Mouse (Mus musculus) ES-Bruce4 (cell line): ENCODE data around the gene Sacm1l. TPM values are rescaled to one million over a fixed set of nuclear protein-coding genes. Genes with fewer than 3 reads are reported as not detected.

Source experiments
- H3K27ac ChIP-seq: 2 replicates; pipeline ENCODE4 v1.5.1; 2012; ENCODE audit warnings: low read length, inconsistent platforms; ENCODE audit not compliant: insufficient read depth
- H3K27me3 ChIP-seq: 2 replicates; pipeline ENCODE4 v1.6.1; 2012; ENCODE audit warnings: mild to moderate bottlenecking, low read length, inconsistent platforms; ENCODE audit not compliant: control insufficient read depth, poor library complexity, insufficient read depth, severe bottlenecking
- H3K36me3 ChIP-seq: 2 replicates; pipeline ENCODE4 v1.6.1; 2012; ENCODE audit warnings: inconsistent platforms, mild to moderate bottlenecking, low read length, moderate library complexity; ENCODE audit not compliant: control insufficient read depth, poor library complexity, insufficient read depth, severe bottlenecking
- H3K4me1 ChIP-seq: one replicate; pipeline ENCODE4 v1.8.1; 2011; ENCODE audit warnings: low read length; ENCODE audit not compliant: control insufficient read depth, insufficient read depth
- H3K4me3 ChIP-seq: 2 replicates; pipeline ENCODE4 v1.5.1; 2011; ENCODE audit warnings: low read depth, mild to moderate bottlenecking, low read length
- H3K9ac ChIP-seq: 2 replicates; pipeline ENCODE4 v1.6.1; 2012; ENCODE audit warnings: low read depth, mild to moderate bottlenecking, inconsistent platforms; ENCODE audit not compliant: poor library complexity, severe bottlenecking
- H3K9me3 ChIP-seq: replicated peaks from 2 replicates; pipeline ENCODE4 v1.6.1; 2012; ENCODE audit warnings: mild to moderate bottlenecking, low read length, inconsistent platforms; ENCODE audit not compliant: control insufficient read depth, poor library complexity, insufficient read depth, severe bottlenecking
- CTCF ChIP-seq: IDR thresholded peaks from one replicate; pipeline ENCODE4 v1.8.1; 2011; ENCODE audit warnings: low read depth, low read length
- EP300 ChIP-seq: IDR thresholded peaks from 2 replicates; pipeline ENCODE4 v1.6.1; 2011; ENCODE audit warnings: low read depth, low read length; ENCODE audit not compliant: insufficient read depth
- POLR2A ChIP-seq: IDR thresholded peaks from one replicate; pipeline ENCODE4 v1.8.1; 2011; ENCODE audit warnings: low read length; ENCODE audit not compliant: insufficient read depth
- polyA plus RNA-seq: library from polyadenylated mRNA; stranded (reverse); fragments of >200 nt; gene quantifications from 2 replicates; pipeline ENCODE4 v1.2.4, GENCODE M21; 2011; ENCODE audit warnings: low read depth; ENCODE audit not compliant: missing spikeins, insufficient read depth, insufficient read length

Sacm1l gene
- polyA plus RNA-seq, 1 experiment: 49.9 TPM

DNA sequence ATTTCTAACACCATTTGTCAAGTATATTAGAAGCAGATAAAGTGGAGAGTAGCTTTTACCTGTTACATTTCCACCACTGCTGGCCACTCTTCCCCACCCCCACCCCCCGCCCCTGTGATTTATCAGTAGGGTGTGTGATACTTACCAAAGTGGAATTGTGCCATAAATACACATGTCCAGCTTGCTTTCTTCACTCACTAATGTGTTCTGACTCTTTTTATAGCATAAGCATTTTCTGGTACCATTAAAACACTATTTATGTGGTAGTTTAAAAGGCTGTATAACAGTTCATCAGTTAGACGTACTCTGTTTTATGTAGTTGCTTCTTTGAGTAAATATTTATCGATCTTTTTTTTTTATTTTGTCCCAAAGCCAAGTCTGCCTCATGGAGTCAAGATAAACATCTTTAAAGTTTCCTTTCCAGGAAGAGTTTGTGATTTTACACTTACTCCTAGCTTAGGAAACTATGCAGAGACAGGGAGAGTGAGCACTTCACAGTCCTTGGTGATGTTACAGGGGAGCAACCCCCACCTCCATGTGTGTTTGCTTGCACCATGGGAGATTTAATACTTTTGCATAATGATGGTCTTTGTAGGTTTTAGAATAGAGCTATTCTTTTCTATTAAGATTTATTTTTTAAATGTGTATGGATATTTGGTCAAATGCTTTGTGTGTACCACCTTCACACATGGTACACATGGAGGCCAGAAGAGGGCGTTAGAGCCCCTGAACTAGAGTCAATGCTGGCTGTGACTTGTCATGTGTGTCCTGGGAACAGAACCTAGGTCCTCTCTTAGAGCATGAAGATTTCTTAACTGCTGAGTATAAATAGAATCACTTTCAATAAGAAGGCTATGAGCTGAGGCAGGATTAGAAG, 23.1 kb upstream of the Sacm1l start:
- Histone ChIP-seq H3K36me3 (peaks cover 9% of the 10 kb centered on the region), H3K9me3 (no peaks in the 10 kb centered on the region), H3K27ac (no peak overlapping the region), H3K27me3 (no peaks in the 10 kb centered on the region), H3K4me1 (no peaks in the 10 kb centered on the region), H3K4me3 (no peak overlapping the region), H3K9ac (no peak overlapping the region)
- TF ChIP-seq CTCF (peak; percentile 24), EP300 (no peak)

- no peak for TF ChIP-seq CTCF
- TF ChIP-seq POLR2A: no peak
- no peak for TF ChIP-seq EP300
- Histone ChIP-seq H3K27ac (no peak overlapping the region), H3K4me1 (no peaks in the 10 kb centered on the region), H3K4me3 (no peak overlapping the region), H3K27me3 (no peaks in the 10 kb centered on the region), H3K36me3 (peaks cover 9% of the 10 kb centered on the region), H3K9ac (no peak overlapping the region), H3K9me3 (no peaks in the 10 kb centered on the region)
Observed at GRCm38 (mm10) chr9:123507380-123507779, 22.2 kb upstream of the Sacm1l start.

GRCm38 (mm10) chr9:123508986-123509385, 20.6 kb upstream of the Sacm1l start:
- Histone ChIP-seq H3K9me3 (no peaks in the 10 kb centered on the region), H3K9ac (no peak overlapping the region), H3K27ac (no peak overlapping the region), H3K36me3 (peaks cover 7% of the 10 kb centered on the region), H3K27me3 (no peaks in the 10 kb centered on the region), H3K4me1 (no peaks in the 10 kb centered on the region), H3K4me3 (no peak overlapping the region)
- TF ChIP-seq POLR2A (no peak), CTCF (no peak), EP300 (no peak)

- Histone ChIP-seq H3K4me3 (no peak overlapping the region), H3K9ac (no peak overlapping the region), H3K27me3 (no peaks in the 10 kb centered on the region), H3K36me3 (peaks cover 7% of the 10 kb centered on the region), H3K9me3 (no peaks in the 10 kb centered on the region), H3K4me1 (no peaks in the 10 kb centered on the region), H3K27ac (no peak overlapping the region)
- TF ChIP-seq POLR2A (no peak), EP300 (no peak), CTCF (no peak)
Observed at GRCm38 (mm10) chr9:123509638-123510604, 19.6 kb upstream of the Sacm1l start.

DNA sequence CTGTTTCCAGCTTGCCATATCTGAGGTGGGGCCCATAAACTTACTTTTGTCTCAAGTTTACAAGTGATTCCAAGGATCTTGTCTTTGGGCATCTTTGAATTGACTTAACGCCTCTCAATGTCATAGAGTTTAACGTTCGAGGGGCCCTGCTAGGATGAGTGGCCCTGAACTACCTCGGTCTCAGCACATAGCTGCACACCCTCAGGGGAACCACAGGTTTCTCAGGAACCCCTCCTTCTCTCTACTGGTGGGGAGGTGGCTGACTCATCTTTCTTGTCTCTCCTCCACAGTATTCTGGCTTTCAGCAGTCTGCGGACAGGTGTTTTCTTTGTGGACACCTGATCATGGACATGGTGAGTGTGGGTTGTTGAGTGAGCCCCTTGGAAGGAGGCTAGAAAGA, 18.6 kb upstream of the Sacm1l start:
- no peak overlapping the region for H3K4me3 ChIP-seq
- TF ChIP-seq POLR2A (no peak), CTCF (no peak), EP300 (no peak)
- no peak overlapping the region for H3K27ac ChIP-seq
- no peaks in the 10 kb centered on the region for H3K27me3 ChIP-seq
- no peaks in the 10 kb centered on the region for H3K4me1 ChIP-seq
- peaks cover 7% of the 10 kb centered on the region for H3K36me3 ChIP-seq
- no peak overlapping the region for H3K9ac ChIP-seq
- H3K9me3 ChIP-seq: no peaks in the 10 kb centered on the region

- TF ChIP-seq POLR2A (no peak), CTCF (no peak), EP300 (no peak)
- Histone ChIP-seq H3K4me1 (no peaks in the 10 kb centered on the region), H3K36me3 (peaks cover 7% of the 10 kb centered on the region), H3K27me3 (no peaks in the 10 kb centered on the region), H3K4me3 (no peak overlapping the region), H3K27ac (no peak overlapping the region), H3K9me3 (no peaks in the 10 kb centered on the region), H3K9ac (no peak overlapping the region)
Observed at GRCm38 (mm10) chr9:123512482-123512881, 17.1 kb upstream of the Sacm1l start.
